Mouse (Mus musculus) urinary bladder, adult 18-20 months (tissue): ENCODE results near the gene Lmod2.

ENCODE experiments used
- DNase-seq, 2 experiments: peaks; one replicate each; pipeline ENCODE4 v3.0.0; 2022; ENCODE audit warnings: low spot score in 2 of 2, mixed read lengths in 2 of 2

Gene Lmod2

DNA sequence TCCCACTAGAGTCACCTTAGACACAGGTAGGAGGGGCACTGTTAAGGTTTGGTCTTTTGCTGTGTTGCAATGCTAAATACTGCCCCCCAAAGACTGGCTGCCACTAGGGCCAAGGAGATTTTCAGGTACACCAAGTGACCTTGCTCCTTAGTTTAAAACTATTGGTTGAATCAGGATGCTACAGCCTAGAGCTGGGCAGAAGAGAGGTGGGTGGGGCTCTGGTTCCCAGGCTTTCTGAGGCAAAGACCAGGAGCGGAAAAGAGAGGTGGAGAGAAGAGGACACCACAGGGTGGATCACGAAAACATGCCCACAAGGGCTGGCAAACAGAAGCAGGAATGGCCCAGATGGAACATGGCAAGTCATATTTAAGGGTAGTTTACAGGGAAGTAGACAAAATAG lies 44.6 kb downstream of the Lmod2 start:
- no peak for DNase-seq

DNA sequence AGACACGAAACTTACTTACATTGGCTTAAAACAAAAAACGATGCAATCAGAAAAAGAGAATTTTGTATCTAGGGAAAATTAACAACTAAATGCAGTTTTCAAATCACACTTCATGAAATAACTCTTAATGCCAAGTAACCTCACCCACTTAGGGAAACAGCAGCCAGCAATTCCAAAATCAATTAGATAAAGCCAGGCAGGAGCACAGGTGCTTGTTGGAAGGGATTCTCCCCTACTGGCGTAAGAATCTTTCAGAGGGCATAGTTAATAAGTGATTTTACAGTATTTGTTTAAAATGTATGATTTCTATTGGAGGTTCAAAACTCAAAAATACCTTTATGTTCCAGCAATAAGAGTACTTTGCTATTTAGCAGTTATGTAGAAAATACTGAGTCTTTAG lies 45.4 kb downstream of the Lmod2 start:
- DNase-seq, result no peak

GRCm38 (mm10) chr6:24645346-24646053 lies 47.9 kb downstream of the Lmod2 start:
- no peak for DNase-seq

DNA sequence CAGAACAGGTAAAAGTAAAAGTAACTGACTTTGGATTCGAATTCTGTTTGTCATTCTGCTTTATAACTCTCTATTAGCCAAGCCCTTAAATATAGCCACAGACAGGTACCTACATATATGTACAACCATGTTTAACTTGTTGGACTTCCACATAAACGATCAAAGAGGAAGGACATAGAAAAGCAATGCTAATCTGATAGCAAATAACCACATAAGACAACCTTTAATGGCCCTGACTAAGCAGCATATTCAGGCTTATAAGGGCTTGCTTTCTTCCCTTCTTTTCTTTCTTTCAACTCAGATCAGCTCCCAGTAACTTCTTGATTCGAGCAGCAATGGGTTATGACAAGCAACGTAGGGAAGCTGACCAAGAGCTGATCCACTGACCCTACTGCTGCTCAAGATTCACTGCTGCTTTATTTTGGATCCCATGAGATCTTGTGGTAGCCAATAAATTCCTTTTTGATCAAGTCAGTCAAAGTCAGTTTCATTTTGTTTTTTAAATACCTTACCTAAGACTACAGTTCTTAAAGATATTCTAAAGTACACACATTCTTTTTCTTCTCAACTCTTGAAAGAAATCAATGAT lies 49.6 kb downstream of the Lmod2 start:
- no peak for DNase-seq

DNA sequence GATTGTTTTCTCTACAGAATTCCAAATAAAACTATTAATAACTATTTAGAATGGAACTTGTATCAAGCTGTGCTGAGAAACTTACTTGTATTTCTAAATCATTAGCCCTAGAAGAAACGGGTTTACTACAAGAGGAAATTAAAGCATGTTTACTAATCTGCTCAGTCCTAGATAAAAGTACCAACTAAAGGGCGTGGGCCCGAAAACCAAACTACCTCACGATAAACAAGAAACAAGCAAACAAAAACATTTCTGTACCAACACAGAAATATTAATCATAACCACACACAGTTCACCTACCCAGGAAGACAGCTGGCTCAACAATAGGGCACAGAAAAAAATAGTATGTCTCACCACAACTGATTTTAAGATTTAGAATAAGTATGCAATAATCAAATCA lies 50.8 kb downstream of the Lmod2 start:
- DNase-seq, result no peak

GRCm38 (mm10) chr6:24650719-24651118 lies 53.2 kb downstream of the Lmod2 start:
- DNase-seq, result no peak

DNA sequence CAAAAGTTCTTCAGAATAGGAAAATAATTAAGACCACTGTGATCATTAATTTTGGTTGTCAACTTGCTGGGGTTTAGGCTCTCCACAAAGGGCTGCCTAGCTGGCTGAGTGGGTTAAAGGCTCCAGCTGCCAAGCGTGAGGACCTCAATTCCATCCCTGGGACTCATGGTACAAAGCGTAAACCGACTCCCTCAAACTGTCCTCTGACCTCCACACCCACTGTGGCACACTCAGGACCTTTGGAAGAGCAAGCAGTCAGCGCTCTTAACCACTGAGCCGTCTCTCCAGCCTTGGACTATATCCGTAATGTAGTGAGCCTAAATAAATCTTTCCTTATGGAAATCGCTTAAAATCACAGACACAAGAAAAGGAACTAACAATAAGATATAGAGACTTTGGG lies 54.0 kb downstream of the Lmod2 start:
- DNase-seq, result no peak
